Mouse (Mus musculus): ENCODE data around the gene Zeb2.

Gene Zeb2

GRCm38 (mm10) chr2:45117087-45117561 is at the start of gene Zeb2:
TSS of gene Zeb2 (minus strand) at chr2:45117395.
- peak; percentile 85 for DNase-seq

- DNase-seq: no peak
Measured at GRCm38 (mm10) chr2:45158785-45159184, 41.6 kb upstream of the Zeb2 start.

GRCm38 (mm10) chr2:45158351-45158782 is 41.2 kb upstream of the Zeb2 start:
- no peak for DNase-seq

- DNase-seq: no peak
Measured at GRCm38 (mm10) chr2:45153315-45153714, 36.1 kb upstream of the Zeb2 start.

GRCm38 (mm10) chr2:45143162-45143561 is 26.0 kb upstream of the Zeb2 start:
- no peak for DNase-seq

- no peak for DNase-seq
Measured at GRCm38 (mm10) chr2:45138906-45139305, 21.7 kb upstream of the Zeb2 start.

- DNase-seq: no peak
Measured at GRCm38 (mm10) chr2:45136783-45137182, 19.6 kb upstream of the Zeb2 start.

- no peak for DNase-seq
Measured at GRCm38 (mm10) chr2:45133225-45133624, 16.0 kb upstream of the Zeb2 start.

- DNase-seq: no peak
Measured at GRCm38 (mm10) chr2:45130461-45131156, 13.4 kb upstream of the Zeb2 start.

GRCm38 (mm10) chr2:45129556-45129955 is 12.4 kb upstream of the Zeb2 start:
- no peak for DNase-seq

GRCm38 (mm10) chr2:45128696-45129095 is 11.5 kb upstream of the Zeb2 start:
- no peak for DNase-seq

GRCm38 (mm10) chr2:45126401-45126800 is 9.2 kb upstream of the Zeb2 start:
- no peak for DNase-seq

- no peak for DNase-seq
Measured at GRCm38 (mm10) chr2:45125181-45125580, 8.0 kb upstream of the Zeb2 start.

GRCm38 (mm10) chr2:45123490-45123889 is 6.3 kb upstream of the Zeb2 start:
- no peak for DNase-seq

- no peak for DNase-seq
Measured at GRCm38 (mm10) chr2:45118121-45118520, 926 bp upstream of the Zeb2 start.

- no peak for DNase-seq
Measured at GRCm38 (mm10) chr2:45117592-45117991, 397 bp upstream of the Zeb2 start.

- peak; percentile 50 for DNase-seq
Measured at GRCm38 (mm10) chr2:45116531-45117024, 617 bp downstream of the Zeb2 start.

GRCm38 (mm10) chr2:45115720-45116495 is 1.3 kb downstream of the Zeb2 start:
- peak; percentile 84 for DNase-seq

GRCm38 (mm10) chr2:45115211-45115610 is 2.0 kb downstream of the Zeb2 start:
- no peak for DNase-seq

- peak; percentile 34 for DNase-seq
Measured at GRCm38 (mm10) chr2:45114596-45114995, 2.6 kb downstream of the Zeb2 start.

GRCm38 (mm10) chr2:45113912-45114311 is 3.3 kb downstream of the Zeb2 start:
- peak; percentile 3 for DNase-seq

GRCm38 (mm10) chr2:45112891-45113683 is 4.1 kb downstream of the Zeb2 start:
- peak; percentile 65 for DNase-seq
